Mouse (Mus musculus): Measurements from ENCODE around the gene Slc7a8. TPM values are rescaled to one million over a fixed set of nuclear protein-coding genes. Genes with fewer than 3 reads are reported as not detected.

Slc7a8 gene
- total RNA-seq, 1 experiment from 2014 or later: 64.6 TPM

- DNase-seq: no peak
Observed at GRCm38 (mm10) chr14:54699586-54699985, 82.2 kb downstream of the Slc7a8 start.

- no peak for DNase-seq
Observed at GRCm38 (mm10) chr14:54698733-54699132, 83.0 kb downstream of the Slc7a8 start, which contains the start of gene Gm29776. TSS of gene Gm29776 (minus strand) at chr14:54698833.

GRCm38 (mm10) chr14:54696752-54697151 is 85.0 kb downstream of the Slc7a8 start:
- DNase-seq: no peak

- DNase-seq: no peak
Observed at GRCm38 (mm10) chr14:54695042-54695441, 86.7 kb downstream of the Slc7a8 start.

GRCm38 (mm10) chr14:54687251-54687650 is 94.5 kb downstream of the Slc7a8 start:
- DNase-seq: no peak

GRCm38 (mm10) chr14:54686522-54687143 is 95.1 kb downstream of the Slc7a8 start, which contains the start of gene Acin1:
TSS of gene Acin1 (minus strand) at chr14:54686931.
- peak; percentile 100 for DNase-seq

GRCm38 (mm10) chr14:54686063-54686521 is 95.7 kb downstream of the Slc7a8 start, which contains the start of gene 1700123O20Rik:
TSS of gene 1700123O20Rik (plus strand) at chr14:54686216.
- no peak for DNase-seq

GRCm38 (mm10) chr14:54685471-54685870 is 96.3 kb downstream of the Slc7a8 start:
- DNase-seq: no peak

GRCm38 (mm10) chr14:54682396-54682795 is 99.3 kb downstream of the Slc7a8 start:
- no peak for DNase-seq

GRCm38 (mm10) chr14:54678657-54679304 is 103.0 kb downstream of the Slc7a8 start:
- no peak for DNase-seq

GRCm38 (mm10) chr14:54676290-54676689 is 105.5 kb downstream of the Slc7a8 start:
- no peak for DNase-seq

GRCm38 (mm10) chr14:54674317-54674716 is 107.4 kb downstream of the Slc7a8 start:
- DNase-seq: no peak

Other genes starting within 250 kb of the Slc7a8 start
- gene Haus4, start 227.3 kb downstream of the Slc7a8 start, total RNA-seq (2021): 29.5 and 32.5 TPM in 2 replicates
- gene Ajuba, start 204.4 kb downstream of the Slc7a8 start, total RNA-seq (2021): 19.6 and 24.2 TPM in 2 replicates
- 7.9 and 12.2 TPM in 2 replicates for gene 4931414P19Rik, start 176.0 kb downstream of the Slc7a8 start, total RNA-seq (2021)
- 360 and 367 TPM in 2 replicates for gene Psmb5, start 163.9 kb downstream of the Slc7a8 start, total RNA-seq (2021)
- gene Psmb11, start 160.5 kb downstream of the Slc7a8 start, total RNA-seq (2021): not detected in 2 replicates
- not detected in 2 replicates for gene Gm17606, start 141.0 kb downstream of the Slc7a8 start, total RNA-seq (2021)
- 1.4 and 1.6 TPM in 2 replicates for gene Cdh24, start 140.6 kb downstream of the Slc7a8 start, total RNA-seq (2021)
- gene 1700123O20Rik, start 95.7 kb downstream of the Slc7a8 start, total RNA-seq (2021): 39.3 and 39.9 TPM in 2 replicates
- gene Acin1, start 95.0 kb downstream of the Slc7a8 start, total RNA-seq (2021): 233 and 235 TPM in 2 replicates
- gene Gm29776, start 83.1 kb downstream of the Slc7a8 start, total RNA-seq (2021): not detected in 2 replicates
- gene Cebpe, start 69.8 kb downstream of the Slc7a8 start, total RNA-seq (2021): not detected in 2 replicates
- 1.2 TPM in 1 of 2 replicates, not detected in the other for gene Rnf212b, start 32.2 kb upstream of the Slc7a8 start, total RNA-seq (2021)
- gene Homez, start 89.0 kb upstream of the Slc7a8 start, total RNA-seq (2021): 14.8 and 19.0 TPM in 2 replicates
- 19.3 and 23.8 TPM in 2 replicates for gene Ppp1r3e, start 95.6 kb upstream of the Slc7a8 start, total RNA-seq (2021)
- 50.0 and 62.2 TPM in 2 replicates for gene Bcl2l2, start 101.4 kb upstream of the Slc7a8 start, total RNA-seq (2021)
- 10.0 TPM in 1 of 2 replicates, not detected in the other for gene Gm20521, start 101.5 kb upstream of the Slc7a8 start, total RNA-seq (2021)
- 195 and 256 TPM in 2 replicates for gene Pabpn1, start 110.6 kb upstream of the Slc7a8 start, total RNA-seq (2021)
- gene Slc22a17, start 131.2 kb upstream of the Slc7a8 start, total RNA-seq (2021): 32.9 and 41.6 TPM in 2 replicates
- gene Efs, start 144.2 kb upstream of the Slc7a8 start, total RNA-seq (2021): 2.6 and 3.6 TPM in 2 replicates
- not detected in 2 replicates for gene Il25, start 150.7 kb upstream of the Slc7a8 start, total RNA-seq (2021)
- gene Cmtm5, start 154.3 kb upstream of the Slc7a8 start, total RNA-seq (2021): 0.49 and 1.2 TPM in 2 replicates
- gene Myh6, start 185.0 kb upstream of the Slc7a8 start, total RNA-seq (2021): not detected in 2 replicates
- not detected in 2 replicates for gene Gm17428, start 195.0 kb upstream of the Slc7a8 start, total RNA-seq (2021)
- gene Myh7, start 212.7 kb upstream of the Slc7a8 start, total RNA-seq (2021): not detected in 2 replicates
- 38.3 and 39.8 TPM in 2 replicates for gene Ngdn, start 233.5 kb upstream of the Slc7a8 start, total RNA-seq (2021)